Mouse (Mus musculus) forebrain, embryonic 10.5 days (tissue): ENCODE results near the gene Hspa1l. TPM values are rescaled to one million over a fixed set of nuclear protein-coding genes. Genes with fewer than 3 reads are reported as not detected.
"Not testable (repeated sequence)": the region's sequence is repeated elsewhere in the genome, so short reads cannot be mapped to it uniquely, and the experiment has no call there.

Source experiments
- DNase-seq: peaks from one replicate; pipeline ENCODE4 v3.0.0-alpha.2; 2017; ENCODE audit warnings: low spot score; ENCODE audit errors: extremely low spot score
- H3K27ac ChIP-seq: fragments of 300-500 bp; sonication (generic); 2 replicates; pipeline ENCODE4 v1.5.1; 2016; ENCODE audit warnings: mild to moderate bottlenecking
- H3K27me3 ChIP-seq: fragments of 300-500 bp; sonication (generic); 2 replicates; pipeline ENCODE4 v1.6.1; 2016; ENCODE audit warnings: mild to moderate bottlenecking; ENCODE audit not compliant: poor library complexity, severe bottlenecking
- H3K36me3 ChIP-seq: fragments of 300-500 bp; sonication (generic); replicated peaks from 2 replicates; pipeline ENCODE4 v1.6.1; 2016; ENCODE audit warnings: mild to moderate bottlenecking, moderate library complexity
- H3K4me1 ChIP-seq: fragments of 300-500 bp; sonication (generic); 2 replicates; pipeline ENCODE4 v1.6.1; 2016
- H3K4me3 ChIP-seq: fragments of 300-500 bp; sonication (generic); 2 replicates; pipeline ENCODE4 v1.5.1; 2016; ENCODE audit warnings: mild to moderate bottlenecking, moderate library complexity
- H3K9me3 ChIP-seq: fragments of 300-500 bp; sonication (generic); 2 replicates; pipeline ENCODE4 v1.6.1; 2016; ENCODE audit warnings: mild to moderate bottlenecking, moderate library complexity
- WGBS: fragments of 180-500 bp; shearing (Covaris S2); methylation state at CpG from one replicate; pipeline ENCODE4 v1.1.7; 2016; 5-methylcytosine and 5-hydroxymethylcytosine counted together
- polyA plus RNA-seq: library from polyadenylated mRNA; unstranded; fragments of >200 nt; fragmentation: Nextera tagmentation; extraction: Ambion mirVana; gene quantifications from 2 replicates; pipeline ENCODE4 v1.2.1, GENCODE M21; 2016

Gene Hspa1l
- polyA plus RNA-seq, 1 experiment from 2014 or later, result 1.1 TPM

DNA sequence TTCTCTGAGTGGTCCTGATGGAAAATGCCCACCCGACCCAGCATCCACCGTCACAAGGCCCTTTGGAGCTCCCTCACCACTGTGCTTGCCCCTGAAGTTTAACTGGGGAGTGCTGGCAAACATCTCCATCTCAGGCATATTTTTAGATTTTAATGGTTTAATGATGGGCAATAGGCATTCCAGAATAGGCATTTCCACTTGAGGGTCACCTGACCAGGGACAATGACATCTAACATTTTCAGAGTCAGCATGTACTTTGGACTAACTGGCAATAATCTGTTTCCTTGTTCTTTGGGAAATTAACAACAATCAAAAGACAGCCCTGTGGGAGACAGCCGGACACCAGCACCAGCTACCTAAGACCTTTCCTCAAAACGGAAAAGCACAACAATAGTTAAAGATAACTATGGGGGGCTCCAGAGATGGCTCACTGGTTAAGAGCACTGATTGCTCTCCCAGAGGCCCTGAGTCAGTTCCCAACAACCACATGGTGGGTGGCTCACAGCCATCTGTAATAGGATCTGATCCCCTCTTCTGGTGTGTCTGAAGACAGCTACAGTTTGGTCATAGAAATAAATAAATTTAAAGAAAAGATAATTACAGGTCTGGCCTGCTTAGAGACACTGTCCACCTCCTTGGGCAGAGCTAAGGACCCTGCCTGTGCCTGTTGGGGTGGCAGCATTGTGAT lies 29.2 kb upstream of the Hspa1l start:
- no peak overlapping the region for H3K27ac ChIP-seq
- H3K27me3 ChIP-seq, result no peaks in the 10 kb centered on the region
- H3K9me3 ChIP-seq, result no peaks in the 10 kb centered on the region; the same call in 1 of the 2 replicates
- peaks cover 15% of the 10 kb centered on the region for H3K4me1 ChIP-seq
- DNase-seq, result no peak
- H3K4me3 ChIP-seq, result no peak overlapping the region
- H3K36me3 ChIP-seq, result no peaks in the 10 kb centered on the region
- WGBS, result 87% methylated on average over 4 of the region's 4 CpGs

DNA sequence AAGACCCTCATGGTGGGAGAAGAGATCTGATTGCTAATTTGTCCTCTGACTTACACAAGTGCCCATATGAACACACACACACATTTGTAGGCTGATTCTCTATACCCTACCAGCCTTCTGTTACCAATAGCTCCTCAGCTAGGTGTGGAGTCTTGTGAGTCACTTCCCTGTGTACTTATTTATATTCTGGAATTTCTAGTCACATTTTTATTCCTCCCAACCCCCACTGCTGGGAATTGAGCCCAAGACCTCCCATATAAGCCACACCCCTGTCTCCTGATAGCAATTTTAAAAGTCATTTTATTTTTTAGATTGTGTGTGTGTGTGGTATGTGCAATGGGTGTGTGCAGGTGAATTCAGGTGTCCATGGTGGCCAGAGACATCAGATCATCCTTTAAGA lies 28.1 kb upstream of the Hspa1l start:
- H3K36me3 ChIP-seq, result peaks cover 1% of the 10 kb centered on the region
- H3K9me3 ChIP-seq, result no peaks in the 10 kb centered on the region; the same call in 1 of the 2 replicates
- peaks cover 15% of the 10 kb centered on the region for H3K4me1 ChIP-seq
- H3K27me3 ChIP-seq, result no peaks in the 10 kb centered on the region
- DNase-seq, result no peak
- H3K27ac ChIP-seq, result no peak overlapping the region
- H3K4me3 ChIP-seq, result no peak overlapping the region

DNA sequence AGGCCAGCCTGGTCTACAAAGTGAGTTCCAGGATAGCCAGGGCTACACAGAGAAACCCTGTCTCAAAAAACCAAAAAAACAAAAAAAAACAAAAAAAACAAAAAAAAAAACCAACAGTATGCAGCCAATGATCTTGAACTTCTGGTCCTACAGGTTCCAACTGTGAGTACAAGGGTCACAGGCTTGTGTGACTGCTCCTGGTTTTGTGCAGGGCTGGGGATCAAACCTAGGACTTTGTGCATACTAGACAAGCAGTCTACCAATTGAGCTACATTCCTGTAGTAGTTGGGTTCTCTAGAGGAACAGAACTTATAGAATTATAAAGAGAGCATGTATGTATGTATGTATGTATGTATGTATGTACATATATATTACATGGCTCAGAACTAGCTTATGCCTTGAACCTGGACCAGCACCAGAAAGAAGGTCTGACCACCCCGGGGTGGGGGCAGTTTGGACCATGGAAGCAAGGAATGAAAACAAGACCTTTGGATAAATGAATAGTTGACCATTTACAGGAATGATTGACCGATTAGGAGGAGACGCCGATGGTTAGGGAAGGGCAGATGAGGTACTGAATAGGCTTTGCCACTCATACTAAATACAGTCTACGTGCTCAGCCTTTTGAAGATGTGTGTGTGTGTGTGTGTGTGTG lies 25.9 kb upstream of the Hspa1l start:
- WGBS, result 89% methylated on average over 5 of the region's 5 CpGs
- Histone ChIP-seq H3K9me3 (no peaks in the 10 kb centered on the region; the same call in 1 of the 2 replicates), H3K4me1 (peaks cover 16% of the 10 kb centered on the region), H3K27me3 (no peaks in the 10 kb centered on the region), H3K36me3 (peaks cover 24% of the 10 kb centered on the region), H3K4me3 (no peak overlapping the region), H3K27ac (no peak overlapping the region)
- DNase-seq, result no peak

DNA sequence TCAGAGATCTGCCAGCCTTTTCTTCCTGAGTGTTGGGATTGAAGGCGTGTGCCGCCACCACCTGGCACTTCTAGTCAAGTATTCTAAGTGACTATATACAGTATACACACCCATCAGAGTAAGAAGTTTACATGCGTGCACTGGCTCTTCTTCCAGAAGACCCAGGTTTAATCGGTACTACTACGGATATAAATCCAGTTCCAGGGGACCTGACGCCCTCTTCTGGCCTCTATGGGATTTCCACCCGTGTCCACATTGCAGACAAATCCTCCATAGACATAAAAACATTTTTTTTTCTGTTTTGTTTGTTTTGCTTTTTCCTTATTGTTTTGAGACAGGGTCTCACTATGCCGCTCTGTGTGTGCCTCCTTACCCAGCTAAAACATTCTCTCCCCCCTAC lies 24.9 kb upstream of the Hspa1l start:
- DNase-seq, result no peak
- Histone ChIP-seq H3K9me3 (no peaks in the 10 kb centered on the region; the same call in 1 of the 2 replicates), H3K4me1 (peaks cover 11% of the 10 kb centered on the region), H3K27ac (no peak overlapping the region), H3K4me3 (no peak overlapping the region), H3K27me3 (no peaks in the 10 kb centered on the region), H3K36me3 (peaks cover 27% of the 10 kb centered on the region)
- 35% methylated on average over 8 of the region's 8 CpGs for WGBS

DNA sequence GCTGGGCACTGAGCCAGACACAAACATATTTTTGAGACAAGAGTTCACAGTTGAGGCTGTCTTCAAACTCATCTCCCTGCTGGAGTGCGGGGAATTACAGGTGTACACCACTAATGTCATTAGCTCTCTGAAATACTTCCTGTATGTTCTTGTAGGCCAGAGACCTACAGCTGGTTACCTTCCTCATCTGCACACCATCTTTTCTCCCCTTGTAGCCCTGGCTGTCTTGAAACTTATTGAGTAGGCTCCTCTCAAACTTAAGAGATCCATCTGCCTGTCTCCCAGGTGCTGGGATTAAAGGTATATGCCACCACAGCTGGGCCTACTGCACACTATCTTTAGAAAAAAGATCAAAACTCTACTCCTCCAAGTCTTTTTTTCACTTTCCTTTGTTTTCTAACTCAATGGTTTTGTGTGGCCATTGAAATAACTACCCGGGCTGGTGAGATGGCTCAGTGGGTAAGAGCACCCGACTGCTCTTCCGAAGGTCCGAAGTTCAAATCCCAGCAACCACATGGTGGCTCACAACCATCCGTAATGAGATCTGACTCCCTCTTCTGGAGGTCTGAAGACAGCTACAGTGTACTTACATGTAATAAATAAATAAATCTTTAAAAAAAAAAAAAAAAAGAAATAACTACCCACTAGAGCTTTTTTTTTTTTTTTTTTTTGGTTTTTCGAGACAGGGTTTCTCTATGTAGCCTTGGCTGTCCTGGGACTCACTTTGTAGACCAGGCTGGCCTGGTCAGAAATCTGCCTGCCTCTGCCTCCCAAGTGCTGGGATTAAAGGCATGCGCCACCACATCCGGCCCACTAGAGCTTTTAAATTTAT lies 23.6 kb upstream of the Hspa1l start:
- peak; percentile 29 for DNase-seq
- H3K4me3 ChIP-seq, result peak overlapping the region; percentile 98; the same call in 1 of the 2 replicates

DNA sequence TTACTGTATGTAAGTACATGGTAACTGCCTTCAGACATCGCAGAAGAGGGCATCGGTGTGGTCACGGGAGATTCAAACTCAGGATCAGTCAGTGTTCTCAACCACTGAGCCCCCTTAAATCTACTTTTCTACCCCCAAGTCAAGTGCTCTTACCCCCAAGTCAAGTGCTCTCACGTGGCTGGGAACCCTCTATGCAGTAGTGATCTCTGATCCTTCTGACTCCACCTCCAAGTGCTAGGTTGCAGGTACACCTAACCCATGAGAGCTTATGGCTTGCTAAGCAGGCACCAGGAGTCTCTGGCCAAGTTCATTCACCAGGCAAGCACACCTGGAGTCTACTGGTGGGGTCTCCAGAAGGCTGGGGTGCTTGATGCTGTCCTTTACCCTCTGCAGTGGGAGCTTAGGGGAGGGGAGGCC lies 22.9 kb upstream of the Hspa1l start:
- 40% methylated on average over 4 of the region's 4 CpGs for WGBS
- peak overlapping the region; percentile 98 for H3K4me3 ChIP-seq
- H3K27me3 ChIP-seq, result 0 out of 2 replicates have a peak, but pooled peaks cover 1% of the 10 kb centered on the region
- no peaks in the 10 kb centered on the region; the same call in 1 of the 2 replicates for H3K9me3 ChIP-seq
- DNase-seq, result peak; percentile 61
- no peak overlapping the region for H3K27ac ChIP-seq
- peaks cover 11% of the 10 kb centered on the region for H3K4me1 ChIP-seq
- H3K36me3 ChIP-seq, result peaks cover 27% of the 10 kb centered on the region

More for the DNA sequence above, 23.6 kb upstream of the Hspa1l start:
- not testable (repeated sequence) for H3K9me3 ChIP-seq, H3K27ac ChIP-seq, H3K27me3 ChIP-seq
- H3K4me1 ChIP-seq, result peaks cover 11% of the 10 kb centered on the region
- peaks cover 27% of the 10 kb centered on the region for H3K36me3 ChIP-seq
- WGBS, result 68% methylated on average over 9 of the region's 9 CpGs

DNA sequence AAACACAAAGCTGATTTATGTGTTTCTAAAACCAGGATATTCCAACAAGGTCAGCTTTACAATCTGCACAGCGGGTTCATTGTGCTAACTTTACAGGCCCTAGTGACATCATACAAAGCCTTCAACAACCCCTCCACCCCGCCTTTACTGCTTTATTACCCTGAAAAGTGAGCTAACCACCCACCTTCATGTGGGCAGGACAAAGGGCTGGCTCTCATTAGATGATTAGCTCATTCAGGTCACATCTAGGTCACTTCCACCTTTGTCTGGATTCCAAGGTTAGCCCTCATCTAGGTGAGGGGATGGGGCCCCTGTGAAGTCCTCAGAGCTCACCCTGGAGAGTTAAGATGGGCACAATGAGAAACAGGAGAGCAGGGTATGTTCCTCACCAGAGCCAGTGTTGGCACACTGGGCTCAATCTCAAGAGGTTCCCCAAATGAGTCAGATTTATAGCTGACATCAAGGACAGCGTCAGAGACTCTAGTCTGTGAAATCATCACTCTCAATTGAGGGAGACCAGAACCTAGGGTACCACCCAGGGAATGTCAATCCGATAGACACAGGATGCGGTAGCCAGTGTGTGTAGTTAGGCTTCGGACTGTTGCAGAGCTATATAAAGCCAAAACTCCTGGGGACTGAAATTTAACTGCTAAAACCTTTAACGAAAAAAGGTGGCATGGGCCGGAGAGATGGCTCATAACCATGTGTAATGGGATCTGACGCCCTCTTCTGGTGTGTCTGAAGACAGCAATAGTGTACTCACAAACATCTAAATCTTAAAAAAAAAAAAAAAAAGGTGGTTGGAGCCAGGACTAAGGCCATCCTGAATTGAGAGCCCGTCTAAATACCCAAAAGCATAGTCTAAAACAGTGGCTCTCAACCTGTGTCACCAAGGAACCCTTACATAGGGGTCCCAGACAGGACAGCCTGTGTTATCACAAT lies 21.7 kb upstream of the Hspa1l start:
- H3K9me3 ChIP-seq, result no peaks in the 10 kb centered on the region
- peak overlapping the region; percentile 98 for H3K4me3 ChIP-seq
- peaks cover 11% of the 10 kb centered on the region for H3K4me1 ChIP-seq
- DNase-seq, result peak; percentile 24
- H3K36me3 ChIP-seq, result peaks cover 27% of the 10 kb centered on the region
- WGBS, result 34% methylated on average over 10 of the region's 10 CpGs
- H3K27ac ChIP-seq, result peak overlapping the region; percentile 97
- peaks cover 13% of the 10 kb centered on the region for H3K27me3 ChIP-seq

DNA sequence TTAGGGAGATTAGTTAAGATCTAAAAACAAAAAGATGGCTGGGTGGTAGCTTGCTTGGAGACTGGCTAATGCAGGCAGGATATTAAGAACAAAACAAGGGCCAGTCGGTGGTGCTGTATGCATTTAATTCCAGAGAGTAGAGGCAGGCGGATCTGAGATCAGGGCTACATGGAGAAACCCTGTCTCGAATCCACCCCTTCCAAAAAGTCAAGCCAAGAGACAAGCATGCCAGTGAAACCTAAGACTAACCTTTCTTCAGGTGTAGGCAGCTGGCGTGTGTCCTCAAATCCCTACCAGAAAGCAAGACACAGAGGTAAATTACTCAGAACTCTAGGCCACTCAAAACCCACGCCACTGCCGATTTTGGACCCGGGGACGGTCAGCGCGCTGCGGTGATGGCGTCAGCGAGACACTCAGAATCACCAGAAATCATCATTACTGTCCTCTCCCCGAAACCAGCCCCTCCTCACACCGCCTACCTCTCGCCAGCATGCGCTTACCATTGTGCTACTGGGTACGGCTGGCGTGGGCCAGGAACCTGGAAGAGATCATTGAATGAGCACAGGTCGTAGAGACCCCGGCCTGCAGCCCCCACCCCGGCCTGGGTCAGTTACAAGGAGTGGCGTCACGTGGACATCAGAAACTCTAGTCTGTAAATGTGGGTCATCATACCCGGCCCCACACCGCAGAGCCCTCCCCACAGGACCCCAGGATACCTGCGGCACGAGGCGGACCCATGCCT lies 20.7 kb upstream of the Hspa1l start:
- H3K27me3 ChIP-seq, result peaks cover 23% of the 10 kb centered on the region
- peak; percentile 23 for DNase-seq
- peaks cover 11% of the 10 kb centered on the region for H3K4me1 ChIP-seq
- H3K27ac ChIP-seq, result peak overlapping the region; percentile 97
- WGBS, result under 1% methylated on average over 29 of the region's 29 CpGs
- no peaks in the 10 kb centered on the region for H3K9me3 ChIP-seq
- peak overlapping the region; percentile 98 for H3K4me3 ChIP-seq
- peaks cover 27% of the 10 kb centered on the region for H3K36me3 ChIP-seq

DNA sequence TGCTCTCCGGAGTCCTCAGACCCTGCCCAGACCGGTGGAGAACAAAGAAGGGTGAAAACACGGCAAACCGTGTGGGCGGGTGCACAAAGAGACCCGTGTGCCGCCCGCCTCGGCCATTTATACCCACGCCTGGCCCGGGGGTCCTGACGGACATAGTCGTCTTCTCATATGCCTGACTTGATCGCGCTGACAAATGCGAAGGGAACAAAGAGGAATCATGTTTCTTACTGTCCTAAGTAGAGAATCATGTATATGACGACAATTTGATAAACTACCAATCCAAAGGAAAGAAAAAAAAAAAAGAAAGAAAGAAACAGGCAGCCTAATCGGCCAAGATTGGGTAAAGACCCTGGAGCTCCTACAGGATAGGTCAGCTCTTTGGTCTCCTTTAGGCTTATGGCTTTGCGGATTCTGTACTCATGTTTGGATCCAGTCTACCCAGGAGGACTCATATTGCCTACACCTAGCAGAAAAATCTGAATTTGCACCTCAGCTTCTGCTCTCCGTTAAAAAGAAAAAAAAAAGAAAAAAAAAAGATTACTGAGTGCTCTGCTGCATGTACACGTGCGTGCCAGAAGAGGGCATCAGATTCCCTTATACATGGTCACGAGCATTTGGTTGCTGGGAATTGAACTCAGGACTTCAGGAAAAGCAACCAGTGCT lies 20.0 kb upstream of the Hspa1l start:
- Histone ChIP-seq H3K9me3 (no peaks in the 10 kb centered on the region), H3K27me3 (peaks cover 30% of the 10 kb centered on the region), H3K36me3 (peaks cover 27% of the 10 kb centered on the region), H3K27ac (peak overlapping the region; percentile 97), H3K4me3 (peak overlapping the region; percentile 98), H3K4me1 (peaks cover 11% of the 10 kb centered on the region)
- WGBS, result under 1% methylated on average over 23 of the region's 23 CpGs
- peak; percentile 88 for DNase-seq

DNA sequence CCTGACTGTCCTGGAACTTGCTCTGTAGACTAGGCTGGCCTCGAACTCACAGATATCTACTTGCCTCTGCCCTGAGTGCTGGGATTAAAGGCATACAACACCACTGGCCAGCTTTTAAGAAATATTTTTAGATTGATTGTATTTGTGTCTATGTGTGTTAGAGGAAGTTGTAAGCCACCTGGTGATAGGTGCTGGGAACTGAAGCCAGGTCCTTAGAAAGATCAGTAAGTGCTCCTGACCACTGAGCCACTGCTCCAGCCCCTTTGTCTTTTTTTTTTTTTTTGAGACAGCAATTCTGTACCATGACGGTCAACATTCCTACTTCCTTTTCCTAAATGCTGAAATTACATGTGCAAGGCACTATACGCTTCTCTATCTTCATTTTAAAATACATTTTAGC lies 19.2 kb upstream of the Hspa1l start:
- Histone ChIP-seq H3K9me3 (no peaks in the 10 kb centered on the region), H3K27me3 (peaks cover 34% of the 10 kb centered on the region), H3K27ac (peak overlapping the region; percentile 97), H3K4me3 (peak overlapping the region; percentile 98; the same call in 1 of the 2 replicates), H3K4me1 (peaks cover 11% of the 10 kb centered on the region), H3K36me3 (peaks cover 27% of the 10 kb centered on the region)
- 91% methylated on average over 3 of the region's 3 CpGs for whole genome bisulfite sequencing
- no peak for DNase-seq

DNA sequence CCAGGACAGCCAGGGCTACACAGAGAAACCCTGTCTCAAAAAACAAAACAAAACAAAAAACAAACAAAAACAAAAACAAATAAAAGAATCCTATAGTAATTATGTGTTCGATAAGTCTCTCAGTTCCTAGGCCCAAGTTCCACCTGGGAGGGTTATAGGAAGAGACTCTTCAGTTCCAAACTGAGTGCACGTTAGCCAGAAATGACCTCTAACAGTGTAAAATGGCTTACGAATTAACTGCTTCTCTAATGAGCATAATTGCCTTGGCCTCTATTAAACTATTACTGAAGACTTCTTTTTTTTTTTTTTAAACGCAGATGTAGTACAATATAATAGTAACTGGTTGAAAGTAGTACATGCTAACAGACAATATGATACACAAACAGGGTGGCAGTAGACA lies 18.6 kb upstream of the Hspa1l start:
- no peak for DNase-seq
- H3K36me3 ChIP-seq, result peaks cover 27% of the 10 kb centered on the region
- H3K9me3 ChIP-seq, result no peaks in the 10 kb centered on the region
- peaks cover 34% of the 10 kb centered on the region for H3K27me3 ChIP-seq
- H3K4me1 ChIP-seq, result peaks cover 11% of the 10 kb centered on the region
- 94% methylated on average over 4 of the region's 4 CpGs for WGBS
- no peak overlapping the region for H3K4me3 ChIP-seq
- H3K27ac ChIP-seq, result no peak overlapping the region
